Mouse (Mus musculus) embryonic facial prominence, embryonic 13.5 days (tissue): Measurements from ENCODE around the gene Nav3. TPM values are rescaled to one million over a fixed set of nuclear protein-coding genes. Genes with fewer than 3 reads are reported as not detected.

Experiments used
- ATAC-seq: fragments of 200-750 bp; cut with Nextera tagmentation; 2 replicates; pipeline ENCODE4 v1.8.0; 2017; ENCODE audit warnings: low read depth; ENCODE audit not compliant: insufficient number of reproducible peaks, insufficient read depth, low FRiP score, low TSS enrichment
- H3K27ac ChIP-seq: fragments of 300-500 bp; sonication (generic); 2 replicates; pipeline ENCODE4 v1.5.1; 2015; ENCODE audit warnings: moderate library complexity, mild to moderate bottlenecking, inconsistent platforms
- H3K27me3 ChIP-seq: fragments of 300-500 bp; sonication (generic); 2 replicates; pipeline ENCODE4 v1.6.1; 2015; ENCODE audit warnings: mild to moderate bottlenecking, inconsistent platforms
- H3K36me3 ChIP-seq: fragments of 300-500 bp; sonication (generic); 2 replicates; pipeline ENCODE4 v1.6.1; 2015; ENCODE audit warnings: mild to moderate bottlenecking, inconsistent platforms
- H3K4me1 ChIP-seq: fragments of 300-500 bp; sonication (generic); 2 replicates; pipeline ENCODE4 v1.6.1; 2015; ENCODE audit warnings: inconsistent platforms
- H3K4me2 ChIP-seq: fragments of 300-500 bp; sonication (generic); 2 replicates; pipeline ENCODE4 v1.6.1; 2015; ENCODE audit warnings: moderate library complexity, mild to moderate bottlenecking, inconsistent platforms
- H3K4me3 ChIP-seq: fragments of 300-500 bp; sonication (generic); 2 replicates; pipeline ENCODE4 v1.5.1; 2015; ENCODE audit warnings: mild to moderate bottlenecking, inconsistent platforms
- H3K9ac ChIP-seq: fragments of 300-500 bp; sonication (generic); 2 replicates; pipeline ENCODE4 v1.6.1; 2015; ENCODE audit warnings: mild to moderate bottlenecking, inconsistent platforms
- H3K9me3 ChIP-seq: fragments of 300-500 bp; sonication (generic); 2 replicates; pipeline ENCODE4 v1.6.1; 2016; ENCODE audit warnings: inconsistent platforms
- WGBS: fragments of 180-500 bp; shearing (Covaris S2); methylation state at CpG from one replicate; pipeline ENCODE4 v1.1.7; 2015; ENCODE audit warnings: mixed read lengths; 5-methylcytosine and 5-hydroxymethylcytosine counted together
- polyA plus RNA-seq: library from polyadenylated mRNA; unstranded; fragments of >200 nt; fragmentation: Nextera tagmentation; extraction: Ambion mirVana; gene quantifications from 2 replicates; pipeline ENCODE4 v1.2.1, GENCODE M21; 2015

The Nav3 gene
- polyA plus RNA-seq, 1 experiment from 2014 or later: 3.4 TPM

GRCm38 (mm10) chr10:110372724-110373455 lies 83.1 kb downstream of the Nav3 start:
- Histone ChIP-seq H3K36me3 (no peaks in the 10 kb centered on the region), H3K4me1 (no peaks in the 10 kb centered on the region), H3K27me3 (no peaks in the 10 kb centered on the region), H3K27ac (no peak overlapping the region), H3K4me2 (no peak overlapping the region), H3K4me3 (no peak overlapping the region), H3K9ac (no peak overlapping the region), H3K9me3 (no peaks in the 10 kb centered on the region)
- 67% methylated on average over 11 of the region's 11 CpGs for WGBS
- no peak for ATAC-seq

GRCm38 (mm10) chr10:110352148-110352547 lies 103.9 kb downstream of the Nav3 start:
- Histone ChIP-seq H3K27ac (no peak overlapping the region), H3K4me2 (no peak overlapping the region), H3K27me3 (no peaks in the 10 kb centered on the region), H3K4me3 (no peak overlapping the region), H3K9ac (no peak overlapping the region), H3K4me1 (no peaks in the 10 kb centered on the region), H3K36me3 (no peaks in the 10 kb centered on the region), H3K9me3 (no peaks in the 10 kb centered on the region)
- WGBS: 75% methylated on average over 7 of the region's 7 CpGs
- ATAC-seq: no peak

DNA sequence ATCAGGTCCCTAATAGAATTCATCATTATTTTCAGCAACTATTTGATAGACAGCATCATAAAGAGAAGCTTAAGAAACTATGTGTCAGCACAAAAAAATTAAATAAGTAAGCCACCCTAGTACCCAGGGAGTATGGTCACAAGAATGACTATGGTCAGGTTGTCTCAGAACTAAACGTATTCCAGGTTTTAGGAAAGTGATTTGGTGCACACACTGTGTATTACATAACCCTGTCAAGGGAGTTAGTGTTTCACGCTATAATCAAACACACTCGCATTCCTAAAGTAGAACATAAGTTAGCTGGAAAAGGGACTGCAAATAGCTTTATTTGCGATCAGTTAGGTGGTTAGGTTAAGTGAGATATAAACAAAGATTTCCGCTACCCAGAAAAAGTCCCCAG lies 126.0 kb downstream of the Nav3 start:
- no peak for ATAC-seq
- no peaks in the 10 kb centered on the region for H3K9me3 ChIP-seq

DNA sequence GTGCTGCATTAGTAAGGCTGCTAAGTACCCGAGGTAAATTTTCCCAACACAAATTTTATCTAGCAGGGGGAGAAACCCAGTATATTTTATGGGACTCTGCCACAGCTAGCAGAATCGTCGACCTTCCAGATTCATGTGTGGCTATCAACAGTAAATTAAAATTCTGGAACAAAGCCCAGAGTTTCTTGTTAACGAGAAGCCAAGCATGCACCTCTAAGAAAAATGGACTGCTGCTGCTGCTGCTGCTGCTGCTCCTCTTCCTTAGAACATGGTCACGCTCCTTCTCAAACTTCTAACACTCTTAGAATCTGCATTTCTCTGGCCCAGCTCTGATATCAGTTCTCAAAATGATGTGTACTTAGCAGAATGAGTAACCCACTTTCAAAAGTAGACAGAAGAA lies 126.4 kb downstream of the Nav3 start:
- ATAC-seq: no peak
- no peaks in the 10 kb centered on the region for H3K36me3 ChIP-seq
- no peak overlapping the region for H3K4me3 ChIP-seq
- H3K27ac ChIP-seq: no peak overlapping the region
- no peaks in the 10 kb centered on the region for H3K9me3 ChIP-seq
- no peak overlapping the region for H3K9ac ChIP-seq
- H3K27me3 ChIP-seq: no peaks in the 10 kb centered on the region
- 63% methylated on average over 5 of the region's 5 CpGs for WGBS
- H3K4me1 ChIP-seq: no peaks in the 10 kb centered on the region
- no peak overlapping the region for H3K4me2 ChIP-seq

More for the DNA sequence above, 126.0 kb downstream of the Nav3 start:
- Histone ChIP-seq H3K27me3 (no peaks in the 10 kb centered on the region), H3K4me1 (no peaks in the 10 kb centered on the region), H3K36me3 (no peaks in the 10 kb centered on the region), H3K4me3 (no peak overlapping the region), H3K9ac (no peak overlapping the region), H3K27ac (no peak overlapping the region), H3K4me2 (no peak overlapping the region)
- WGBS: 41% methylated on average over 5 of the region's 5 CpGs

DNA sequence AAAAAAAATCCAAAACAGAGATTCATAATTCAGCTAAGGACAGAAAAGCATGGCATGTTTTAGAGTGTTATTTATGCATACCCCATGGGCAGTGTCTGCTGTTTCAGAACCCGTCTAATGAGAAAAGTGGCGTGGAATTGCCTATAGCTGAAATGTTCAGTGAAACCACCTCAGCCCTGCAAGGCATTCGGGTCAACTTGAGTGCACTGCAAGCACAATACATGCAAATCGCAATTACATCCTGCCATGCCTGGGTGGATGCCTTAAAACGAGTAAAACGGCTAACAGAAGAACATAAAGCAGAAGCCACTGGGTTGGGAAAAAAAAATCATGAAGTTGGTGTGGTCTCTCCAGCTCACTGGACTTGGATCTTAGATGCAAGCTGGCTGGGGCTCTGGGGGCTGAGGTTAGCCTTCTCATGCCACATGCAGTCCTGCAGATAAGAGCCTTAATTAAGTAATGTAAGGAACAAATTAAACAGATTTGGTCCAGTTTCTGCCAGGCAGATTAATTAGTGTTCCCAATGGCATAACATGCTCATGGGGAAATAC lies 133.8 kb downstream of the Nav3 start:
- H3K4me1 ChIP-seq: peaks cover 6% of the 10 kb centered on the region
- no peak overlapping the region for H3K9ac ChIP-seq
- 31% methylated on average over 6 of the region's 6 CpGs for WGBS
- no peak overlapping the region for H3K27ac ChIP-seq
- no peak overlapping the region for H3K4me2 ChIP-seq
- H3K9me3 ChIP-seq: no peaks in the 10 kb centered on the region
- H3K4me3 ChIP-seq: no peak overlapping the region
- no peak for ATAC-seq
- no peaks in the 10 kb centered on the region for H3K27me3 ChIP-seq
- no peaks in the 10 kb centered on the region for H3K36me3 ChIP-seq

- no peak for ATAC-seq
- no peaks in the 10 kb centered on the region for H3K27me3 ChIP-seq
- H3K4me3 ChIP-seq: no peak overlapping the region
- H3K9me3 ChIP-seq: peaks cover 9% of the 10 kb centered on the region; the same call in 1 of the 2 replicates
- H3K27ac ChIP-seq: no peak overlapping the region
- WGBS: 78% methylated on average over 5 of the region's 5 CpGs
- H3K4me1 ChIP-seq: peaks cover 4% of the 10 kb centered on the region
- no peak overlapping the region for H3K4me2 ChIP-seq
- H3K9ac ChIP-seq: no peak overlapping the region
- H3K36me3 ChIP-seq: no peaks in the 10 kb centered on the region
These were observed 138.7 kb downstream of the Nav3 start for GRCm38 (mm10) chr10:110317275-110317674.

GRCm38 (mm10) chr10:110314525-110314924 lies 141.5 kb downstream of the Nav3 start:
- Histone ChIP-seq H3K27me3 (no peaks in the 10 kb centered on the region), H3K4me2 (no peak overlapping the region), H3K27ac (no peak overlapping the region), H3K4me3 (no peak overlapping the region), H3K36me3 (no peaks in the 10 kb centered on the region), H3K9me3 (peaks cover 9% of the 10 kb centered on the region; the same call in 1 of the 2 replicates), H3K9ac (no peak overlapping the region), H3K4me1 (no peaks in the 10 kb centered on the region)
- 56% methylated on average over 5 of the region's 5 CpGs for WGBS
- no peak for ATAC-seq

GRCm38 (mm10) chr10:110313959-110314358 lies 142.0 kb downstream of the Nav3 start:
- H3K4me2 ChIP-seq: no peak overlapping the region
- WGBS: 85% methylated on average over 7 of the region's 7 CpGs
- no peak overlapping the region for H3K27ac ChIP-seq
- no peaks in the 10 kb centered on the region for H3K27me3 ChIP-seq
- H3K4me3 ChIP-seq: no peak overlapping the region
- ATAC-seq: no peak
- peaks cover 9% of the 10 kb centered on the region; the same call in 1 of the 2 replicates for H3K9me3 ChIP-seq
- H3K9ac ChIP-seq: no peak overlapping the region
- no peaks in the 10 kb centered on the region for H3K36me3 ChIP-seq
- H3K4me1 ChIP-seq: no peaks in the 10 kb centered on the region

DNA sequence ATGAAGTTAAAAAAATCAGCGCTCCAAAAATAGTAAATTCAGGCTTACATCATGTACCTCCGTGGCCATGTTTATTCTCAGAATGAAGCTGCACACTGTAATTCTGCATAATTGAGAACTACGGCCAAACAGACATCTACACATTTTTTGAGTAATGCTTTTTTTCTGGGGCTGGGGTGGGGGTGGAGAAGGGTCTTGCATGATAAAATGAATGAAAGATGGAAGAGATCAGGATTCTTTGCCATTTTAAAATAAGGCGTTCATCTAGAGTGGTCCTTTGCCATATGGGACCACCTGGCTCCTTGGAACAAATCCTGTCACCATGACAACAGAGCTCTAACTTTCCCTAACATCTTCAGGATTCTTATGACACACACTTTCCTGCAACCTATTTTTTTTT lies 146.5 kb downstream of the Nav3 start:
- H3K27ac ChIP-seq: no peak overlapping the region
- H3K4me3 ChIP-seq: no peak overlapping the region
- ATAC-seq: no peak
- no peak overlapping the region for H3K9ac ChIP-seq
- H3K27me3 ChIP-seq: no peaks in the 10 kb centered on the region
- H3K36me3 ChIP-seq: no peaks in the 10 kb centered on the region
- 75% methylated on average over 4 of the region's 4 CpGs for WGBS
- no peak overlapping the region for H3K4me2 ChIP-seq
- no peaks in the 10 kb centered on the region for H3K4me1 ChIP-seq
- H3K9me3 ChIP-seq: peaks cover 9% of the 10 kb centered on the region; the same call in 1 of the 2 replicates

DNA sequence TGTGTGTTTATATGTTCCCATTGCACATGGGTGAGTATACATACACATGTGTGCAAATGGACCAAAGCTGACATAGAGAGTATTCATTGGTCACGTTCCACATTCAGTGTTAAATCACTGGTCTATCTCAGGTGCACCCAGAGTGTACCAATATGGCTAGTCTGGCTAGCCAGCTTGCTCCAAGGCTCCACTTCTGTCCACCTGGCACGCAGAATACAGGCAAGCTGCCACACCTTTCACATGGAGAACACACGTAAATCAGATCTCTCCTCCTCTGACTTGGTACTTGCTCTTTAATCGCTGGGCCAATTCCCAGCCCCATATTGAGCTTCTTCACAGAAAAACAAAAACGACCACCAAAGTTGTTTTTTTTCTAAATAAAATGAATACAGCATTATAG lies 150.4 kb downstream of the Nav3 start:
- no peak overlapping the region for H3K27ac ChIP-seq
- H3K27me3 ChIP-seq: no peaks in the 10 kb centered on the region
- no peaks in the 10 kb centered on the region for H3K36me3 ChIP-seq
- H3K4me2 ChIP-seq: no peak overlapping the region
- no peak overlapping the region for H3K4me3 ChIP-seq
- no peak overlapping the region for H3K9ac ChIP-seq
- no peak for ATAC-seq
- H3K4me1 ChIP-seq: no peaks in the 10 kb centered on the region
- no peaks in the 10 kb centered on the region for H3K9me3 ChIP-seq
- 83% methylated on average over 5 of the region's 5 CpGs for WGBS

DNA sequence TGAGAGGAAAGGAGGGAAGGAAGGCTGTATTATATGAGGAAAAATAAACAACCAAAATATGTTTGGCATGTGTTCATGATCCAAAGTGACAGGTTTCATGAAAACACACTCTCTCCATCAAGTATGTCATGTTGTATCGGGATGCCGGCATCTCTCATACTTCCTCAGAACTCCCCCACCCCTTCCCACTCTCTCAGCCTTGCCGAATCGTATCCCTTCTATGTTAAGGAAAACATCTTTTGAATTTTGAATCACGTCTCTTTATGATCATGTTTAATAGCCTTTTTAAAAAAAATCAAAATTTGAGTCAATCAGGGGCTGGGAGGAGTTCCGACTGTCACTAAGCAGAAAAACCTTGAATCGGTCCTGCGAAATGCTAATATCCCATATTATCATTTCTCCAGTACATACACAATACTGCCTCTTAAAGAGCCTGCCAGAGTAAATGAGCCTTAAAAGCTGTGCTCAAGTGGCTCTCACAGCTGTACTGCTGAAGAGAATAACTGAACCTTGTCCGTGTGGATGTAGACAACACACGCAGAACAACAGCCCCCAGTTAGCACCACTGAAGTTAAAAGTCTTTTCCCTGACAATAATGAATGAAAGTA lies 165.9 kb downstream of the Nav3 start:
- Histone ChIP-seq H3K4me2 (no peak overlapping the region), H3K4me1 (no peaks in the 10 kb centered on the region), H3K4me3 (no peak overlapping the region), H3K9ac (no peak overlapping the region), H3K9me3 (no peaks in the 10 kb centered on the region), H3K27me3 (no peaks in the 10 kb centered on the region; the same call in 1 of the 2 replicates), H3K27ac (no peak overlapping the region), H3K36me3 (no peaks in the 10 kb centered on the region)
- 91% methylated on average over 10 of the region's 10 CpGs for WGBS
- no peak for ATAC-seq

GRCm38 (mm10) chr10:110283879-110284278 lies 172.1 kb downstream of the Nav3 start:
- H3K9me3 ChIP-seq: no peaks in the 10 kb centered on the region
- no peaks in the 10 kb centered on the region for H3K36me3 ChIP-seq
- H3K4me2 ChIP-seq: no peak overlapping the region
- no peaks in the 10 kb centered on the region for H3K27me3 ChIP-seq
- no peak overlapping the region for H3K9ac ChIP-seq
- WGBS: 64% methylated on average over 3 of the region's 3 CpGs
- no peak for ATAC-seq
- H3K4me1 ChIP-seq: no peaks in the 10 kb centered on the region
- H3K27ac ChIP-seq: no peak overlapping the region
- H3K4me3 ChIP-seq: no peak overlapping the region
